Mouse (Mus musculus): Measurements from ENCODE around the gene Ppp5c. TPM values are rescaled to one million over a fixed set of nuclear protein-coding genes. Genes with fewer than 3 reads are reported as not detected.

Ppp5c gene
- total RNA-seq, 2 experiments from 2014 or later, result 148 to 155 TPM

DNA sequence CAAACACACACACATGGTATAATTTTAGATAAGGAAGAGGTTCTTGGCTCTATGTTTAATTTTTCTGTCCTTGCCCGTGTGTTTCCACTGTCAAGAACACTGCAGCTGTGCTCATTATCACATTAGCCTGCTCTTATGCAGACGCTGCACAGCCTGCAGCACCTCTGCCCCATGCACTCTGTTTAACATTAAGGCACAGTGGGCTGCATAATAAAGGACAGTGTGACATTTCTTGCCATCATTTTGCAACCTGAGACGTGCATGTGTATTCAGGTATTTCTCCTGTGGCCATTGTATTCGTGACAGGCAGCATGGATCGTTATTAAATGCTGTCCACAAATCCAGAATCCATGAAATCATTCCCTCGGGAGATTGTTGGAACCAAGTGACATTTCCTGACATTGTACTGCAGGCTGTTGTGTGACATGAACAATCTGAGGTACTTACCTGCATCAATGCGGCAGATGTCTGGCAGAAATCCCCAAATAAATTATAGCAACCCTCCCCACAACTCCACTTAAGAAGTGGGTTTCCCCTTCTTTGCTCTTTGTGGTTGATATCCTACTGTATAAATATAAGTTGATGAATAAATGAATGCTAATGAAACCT, 40.1 kb downstream of the Ppp5c start:
- peak overlapping the region; percentile 46; the same call in 1 of the 2 replicates for H3K27ac ChIP-seq
- TF ChIP-seq CTCF (conservative IDR thresholded peaks at IDR 0.05), result no peak
- no peak for DNase-seq (ENCODE audit: low spot score in 2 of 2)
- H3K4me3 ChIP-seq, result no peak overlapping the region

DNA sequence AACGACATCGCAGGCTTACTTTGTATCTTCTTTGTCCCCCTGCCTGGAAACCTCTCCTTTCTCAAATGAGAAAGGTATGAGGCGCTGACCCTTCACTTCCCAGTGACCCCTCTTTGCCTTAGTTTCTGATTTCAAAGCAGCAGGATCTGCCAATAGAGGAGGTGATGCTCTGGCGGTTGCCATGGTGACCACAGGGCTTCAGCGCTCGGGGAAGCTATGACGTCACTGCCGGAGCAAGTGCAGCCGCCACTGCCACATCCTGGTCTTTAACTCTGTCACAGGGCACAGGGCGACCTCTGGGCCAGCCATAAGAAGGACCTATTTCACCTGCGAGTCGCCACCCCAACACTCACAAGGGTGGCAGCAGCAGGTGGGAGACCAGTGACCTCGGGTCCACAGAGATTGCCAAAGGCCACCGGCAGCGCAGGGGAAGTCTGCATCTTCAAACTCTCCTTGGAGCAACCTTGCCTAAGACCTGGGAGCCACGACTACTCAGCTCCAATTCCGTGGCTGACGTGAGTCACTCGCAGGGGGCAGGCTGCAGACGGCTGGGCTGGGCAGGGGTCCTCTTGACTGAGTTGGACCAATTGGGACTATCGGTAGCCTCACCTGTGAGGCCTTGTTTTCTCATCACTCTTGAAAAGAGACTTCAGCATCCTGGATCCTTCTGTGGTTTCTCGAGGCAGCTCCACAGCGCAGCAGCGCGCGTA, 44.7 kb downstream of the Ppp5c start, which contains the start of gene Gm42372:
TSS of gene Gm42372 (plus strand) at position 228 of the 710 bp plus-strand sequence.
- peak; percentile 84 to 93 for DNase-seq (ENCODE audit: low spot score in 2 of 2)
- H3K27ac ChIP-seq, result peak within 1 kb of the TSS; percentile 95
- TF ChIP-seq CTCF (conservative IDR thresholded peaks at IDR 0.05), result no peak
- H3K4me3 ChIP-seq, result peak within 1 kb of the TSS; percentile 62

DNA sequence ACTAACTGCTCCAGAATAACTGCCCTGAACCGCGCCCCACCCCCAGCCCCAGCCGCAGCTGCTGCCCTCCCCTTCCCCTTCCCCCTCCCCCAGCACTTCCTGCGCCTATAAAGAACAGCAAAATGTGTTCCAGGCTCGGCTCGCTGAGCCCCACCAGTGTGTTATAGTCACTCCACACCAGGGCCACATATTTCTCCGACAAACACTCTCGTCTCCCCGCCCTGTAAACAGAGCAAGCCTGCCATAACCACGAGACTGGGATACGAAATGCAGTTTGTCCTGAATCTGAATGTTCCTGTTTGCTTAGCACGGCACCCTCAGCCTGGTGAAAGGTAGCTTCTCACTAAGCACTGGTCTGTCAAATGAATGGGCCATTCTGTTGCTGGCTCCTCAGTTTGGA, 47.4 kb downstream of the Ppp5c start:
- Histone ChIP-seq H3K27ac (peak overlapping the region; percentile 93), H3K4me3 (peak overlapping the region; percentile 43)
- no peak for TF ChIP-seq CTCF (conservative IDR thresholded peaks at IDR 0.05)
- no peak for DNase-seq (ENCODE audit: low spot score in 2 of 2)

DNA sequence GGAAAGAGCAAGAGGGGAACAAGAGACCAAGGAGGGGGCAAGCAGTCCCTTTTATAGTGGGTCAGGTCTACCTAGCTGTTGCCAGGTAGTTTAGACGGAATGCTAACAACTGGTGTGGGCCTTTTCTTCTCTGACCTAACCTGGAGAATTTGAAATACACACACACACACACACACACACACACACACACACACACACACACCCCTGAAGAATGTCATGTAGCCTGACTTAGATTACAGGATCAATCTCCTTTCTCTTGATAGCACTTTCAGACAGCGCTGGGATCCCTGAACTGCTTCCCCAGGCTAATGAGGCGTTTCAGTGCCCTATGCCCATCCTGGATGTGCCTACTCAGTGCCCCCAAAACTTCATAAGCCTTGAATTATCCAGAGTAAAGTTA, 49.1 kb downstream of the Ppp5c start:
- no peak overlapping the region for H3K4me3 ChIP-seq
- no peak for TF ChIP-seq CTCF (conservative IDR thresholded peaks at IDR 0.05)
- no peak for DNase-seq (ENCODE audit: low spot score in 2 of 2)

DNA sequence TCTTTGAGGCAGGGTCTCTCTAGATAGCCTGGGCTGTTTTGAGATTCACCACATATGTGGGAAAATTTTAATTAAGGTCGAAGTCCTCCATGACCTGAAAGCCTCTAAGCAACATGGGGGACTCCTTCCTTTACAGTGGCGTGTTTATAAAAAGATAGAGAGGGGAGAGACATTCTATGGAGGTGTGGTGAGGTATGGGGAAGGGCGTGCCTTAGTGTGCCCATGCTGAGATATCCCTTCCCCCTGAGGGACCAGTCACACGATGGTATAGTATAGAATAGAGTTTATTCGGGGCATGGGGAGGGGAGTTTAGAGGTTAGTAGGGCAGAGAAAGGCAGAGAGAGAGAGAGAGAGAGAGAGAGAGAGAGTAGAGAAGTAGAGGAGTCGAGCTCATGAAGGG, 49.6 kb downstream of the Ppp5c start:
- TF ChIP-seq CTCF (conservative IDR thresholded peaks at IDR 0.05), result no peak
- Histone ChIP-seq H3K27ac (no peak overlapping the region), H3K4me3 (no peak overlapping the region)
- DNase-seq (ENCODE audit: low spot score in 2 of 2), result no peak

More for the DNA sequence above, 49.1 kb downstream of the Ppp5c start:
- no peak overlapping the region for H3K27ac ChIP-seq

DNA sequence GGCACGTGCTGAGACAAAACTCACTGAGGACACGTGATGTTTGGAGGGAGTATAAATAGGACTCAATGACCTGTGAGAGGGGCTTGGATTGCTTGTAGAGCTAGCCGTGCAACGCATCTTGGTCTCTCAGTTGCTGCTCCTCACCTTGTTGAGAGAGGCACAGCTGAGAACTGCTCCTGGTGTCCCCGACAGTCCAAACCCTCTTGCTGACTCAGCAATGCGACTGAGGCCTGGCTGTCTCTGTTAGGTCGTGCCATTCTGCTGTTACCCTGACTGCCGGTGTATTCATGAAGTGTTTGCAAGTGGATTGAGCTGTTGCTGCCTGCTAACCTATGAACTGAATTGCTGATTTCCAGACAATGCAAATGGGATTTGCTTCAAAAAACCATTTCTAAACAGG, 51.4 kb downstream of the Ppp5c start:
- no peak for DNase-seq (ENCODE audit: low spot score in 2 of 2)
- H3K27ac ChIP-seq, result no peak overlapping the region
- TF ChIP-seq CTCF (conservative IDR thresholded peaks at IDR 0.05), result no peak
- H3K4me3 ChIP-seq, result no peak overlapping the region

DNA sequence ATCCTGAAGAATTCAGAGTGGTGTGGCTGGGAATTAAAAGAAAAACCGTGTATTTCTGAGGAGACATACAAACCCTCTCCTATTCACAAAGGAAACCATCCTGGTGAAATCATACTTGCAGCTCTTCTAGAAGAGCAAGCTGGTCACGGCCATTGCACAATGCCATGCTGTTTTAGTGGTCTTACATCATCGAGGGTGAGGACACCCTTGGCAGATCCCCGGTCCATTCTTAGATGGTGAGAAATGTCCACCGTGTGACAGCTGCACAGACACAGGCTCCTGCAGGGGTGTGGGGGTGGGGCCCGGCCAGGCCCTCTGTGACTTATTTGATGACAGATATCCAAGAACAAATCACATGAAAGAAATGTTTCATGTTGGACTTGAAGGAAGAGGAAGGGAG, 53.7 kb downstream of the Ppp5c start:
- TF ChIP-seq CTCF (conservative IDR thresholded peaks at IDR 0.05), result no peak
- Histone ChIP-seq H3K27ac (peak overlapping the region; percentile 51), H3K4me3 (no peak overlapping the region)
- no peak for DNase-seq (ENCODE audit: low spot score in 2 of 2)

DNA sequence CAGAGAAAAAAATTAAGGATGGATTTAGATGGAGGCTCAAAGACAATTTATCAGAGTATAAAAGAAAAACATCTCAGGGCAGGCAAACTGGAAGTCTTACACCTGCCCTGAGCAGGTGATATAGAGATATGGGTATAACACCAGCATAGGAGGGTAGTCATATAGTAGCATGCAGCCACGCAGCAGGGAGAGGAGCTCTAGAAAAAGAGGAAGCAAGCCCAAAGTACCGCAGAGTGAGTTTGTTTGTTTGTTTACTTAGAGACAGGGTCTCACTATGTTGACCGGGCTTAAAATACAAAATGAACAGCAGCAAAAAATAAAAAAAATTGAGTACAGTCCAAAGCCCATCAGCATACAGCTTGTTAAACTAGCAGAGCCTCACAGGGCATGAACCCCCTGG, 56.6 kb downstream of the Ppp5c start:
- Histone ChIP-seq H3K27ac (no peak overlapping the region), H3K4me3 (no peak overlapping the region)
- DNase-seq (ENCODE audit: low spot score in 2 of 2), result no peak

DNA sequence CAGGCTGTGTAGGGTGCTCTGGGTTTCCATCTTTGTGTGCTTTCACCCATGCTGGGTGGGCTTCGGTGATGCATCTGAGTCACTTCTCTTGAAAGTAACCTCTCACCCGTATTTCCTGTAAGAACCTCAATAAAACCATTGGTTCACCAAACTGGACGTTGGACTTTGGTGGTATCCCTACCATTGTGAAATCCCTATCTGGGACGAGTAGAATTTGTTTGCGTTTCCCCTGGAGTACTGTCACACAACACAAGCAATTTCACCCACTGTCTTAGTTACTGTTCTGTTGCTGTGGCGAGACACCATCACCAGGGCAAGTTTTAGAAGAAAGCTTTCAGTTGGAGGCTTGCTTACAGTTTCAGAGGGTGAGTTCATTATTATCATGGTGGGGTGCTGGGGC, 59.3 kb downstream of the Ppp5c start:
- Histone ChIP-seq H3K27ac (no peak overlapping the region), H3K4me3 (no peak overlapping the region)
- no peak for TF ChIP-seq CTCF (conservative IDR thresholded peaks at IDR 0.05)
- no peak for DNase-seq (ENCODE audit: low spot score in 2 of 2)

More for the DNA sequence above, 56.6 kb downstream of the Ppp5c start:
- no peak for TF ChIP-seq CTCF (conservative IDR thresholded peaks at IDR 0.05)

DNA sequence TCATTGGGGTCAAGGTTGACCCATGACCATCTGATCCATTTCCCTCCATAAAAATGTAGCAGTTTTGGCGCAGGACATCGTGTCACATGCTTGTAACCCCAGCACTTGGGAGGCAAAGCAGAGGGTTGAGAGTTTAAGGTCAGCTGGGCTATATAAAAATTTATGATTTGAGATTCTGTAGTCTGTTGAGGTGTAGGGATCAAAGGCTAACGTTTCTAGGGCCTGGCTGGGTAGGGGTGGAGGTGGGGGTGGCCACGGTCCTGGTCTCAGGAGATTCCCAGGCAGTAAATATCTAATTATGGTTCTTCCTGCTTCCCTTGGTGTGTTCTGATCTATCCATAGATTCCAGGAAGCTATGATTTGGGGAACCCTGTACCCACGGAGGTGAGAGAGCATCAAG, 66.0 kb downstream of the Ppp5c start:
- Histone ChIP-seq H3K27ac (peak overlapping the region; percentile 99; the same call in 1 of the 2 replicates), H3K4me3 (peak overlapping the region; percentile 71; the same call in 1 of the 2 replicates)
- DNase-seq (ENCODE audit: low spot score in 2 of 2), result no peak
- TF ChIP-seq CTCF (conservative IDR thresholded peaks at IDR 0.05), result no peak

DNA sequence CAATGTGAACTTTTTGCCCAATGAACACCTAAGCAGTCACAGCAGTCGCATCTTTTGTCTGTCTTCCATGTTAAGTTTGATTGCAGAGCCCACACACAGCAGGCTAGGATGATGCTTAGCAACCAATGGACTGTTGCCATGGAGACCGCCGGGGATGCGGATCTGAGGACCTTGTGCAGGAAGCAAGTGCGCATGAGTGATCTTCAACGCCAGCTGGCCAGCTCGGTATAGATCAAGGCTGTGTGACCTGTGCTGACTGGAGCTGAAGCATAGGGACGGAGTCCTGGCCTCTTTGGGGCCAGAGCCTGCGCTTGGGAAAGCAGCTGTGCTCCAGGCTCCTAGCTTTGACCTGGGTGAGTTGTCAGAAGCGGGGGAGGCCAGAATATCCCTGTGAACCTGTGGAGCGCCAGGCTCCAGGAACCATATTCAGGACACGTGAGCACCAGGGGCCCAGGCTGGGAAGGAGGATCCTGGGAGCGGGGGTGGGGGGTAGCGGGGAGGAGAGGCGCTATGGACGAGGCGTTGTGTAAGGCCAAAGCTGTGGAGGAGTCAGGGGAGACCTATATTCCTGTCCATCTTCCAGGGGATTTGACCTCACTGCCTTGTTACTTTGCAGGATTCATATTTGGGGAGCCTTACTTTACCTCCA, 68.1 kb downstream of the Ppp5c start, which contains the start of gene Pnmal1:
TSS of gene Pnmal1 (plus strand) at position 141 of the 649 bp plus-strand sequence.
- Histone ChIP-seq H3K4me3 (peak within 1 kb of the TSS; percentile 71), H3K27ac (peak within 1 kb of the TSS; percentile 99)
- peak; percentile 93 to 95 for DNase-seq (ENCODE audit: low spot score in 2 of 2)
- TF ChIP-seq CTCF (conservative IDR thresholded peaks at IDR 0.05), result no peak

DNA sequence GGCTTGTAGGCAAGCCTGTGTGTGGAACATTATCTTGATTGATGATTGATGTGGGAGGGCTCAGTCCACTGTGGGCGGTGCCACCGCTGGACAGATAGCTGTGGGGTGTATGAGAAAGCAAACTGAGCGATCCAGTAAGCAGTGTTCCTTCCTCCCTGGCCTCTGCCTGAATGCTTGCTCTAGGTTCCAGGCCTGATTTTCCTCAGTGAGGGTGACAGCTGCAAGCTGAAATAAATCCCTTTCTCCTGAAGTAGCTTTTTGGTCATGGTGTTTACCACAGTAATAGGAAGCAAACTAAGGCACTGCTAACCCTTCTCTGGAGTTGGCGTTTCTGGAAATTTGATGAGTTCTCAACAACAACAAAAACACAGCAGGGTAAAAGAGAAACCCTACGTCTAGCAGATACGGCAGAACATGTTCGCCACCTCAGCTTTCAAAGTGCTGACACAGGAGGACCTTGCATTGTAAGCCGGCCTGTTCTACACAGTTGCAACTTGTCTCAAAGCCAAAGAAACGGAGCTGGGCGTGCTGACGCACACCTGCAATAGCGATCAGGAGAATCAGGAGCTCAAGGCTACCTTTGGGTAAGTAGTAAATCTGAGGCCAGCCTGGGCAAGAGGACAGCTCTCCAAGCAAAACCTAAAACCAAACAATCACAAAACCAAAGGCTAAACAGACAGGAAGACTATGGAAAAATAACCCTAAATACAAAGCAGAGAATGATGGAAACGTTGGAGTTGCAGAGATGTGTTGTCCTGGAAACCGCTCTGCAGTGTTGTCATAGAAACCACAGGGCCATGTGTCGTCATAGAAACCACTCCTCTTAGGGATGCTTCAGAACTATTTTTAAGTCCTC, 71.1 kb downstream of the Ppp5c start:
- peak; percentile 65 to 85 for DNase-seq (ENCODE audit: low spot score in 2 of 2)
- H3K4me3 ChIP-seq, result peak overlapping the region; percentile 14

More for the DNA sequence above, 71.1 kb downstream of the Ppp5c start:
- TF ChIP-seq CTCF (conservative IDR thresholded peaks at IDR 0.05), result no peak
- H3K27ac ChIP-seq, result peak overlapping the region; percentile 99
